Mouse (Mus musculus): ENCODE data around the gene Cdca3. TPM values are rescaled to one million over a fixed set of nuclear protein-coding genes. Genes with fewer than 3 reads are reported as not detected.
"Not testable (repeated sequence)": the region's sequence is repeated elsewhere in the genome, so short reads cannot be mapped to it uniquely, and the experiment has no call there.

The Cdca3 gene
- 240 and 258 TPM in 2 replicates for polyA plus RNA-seq (2015; fragmentation: Nextera tagmentation; extraction: Ambion mirVana)

DNA sequence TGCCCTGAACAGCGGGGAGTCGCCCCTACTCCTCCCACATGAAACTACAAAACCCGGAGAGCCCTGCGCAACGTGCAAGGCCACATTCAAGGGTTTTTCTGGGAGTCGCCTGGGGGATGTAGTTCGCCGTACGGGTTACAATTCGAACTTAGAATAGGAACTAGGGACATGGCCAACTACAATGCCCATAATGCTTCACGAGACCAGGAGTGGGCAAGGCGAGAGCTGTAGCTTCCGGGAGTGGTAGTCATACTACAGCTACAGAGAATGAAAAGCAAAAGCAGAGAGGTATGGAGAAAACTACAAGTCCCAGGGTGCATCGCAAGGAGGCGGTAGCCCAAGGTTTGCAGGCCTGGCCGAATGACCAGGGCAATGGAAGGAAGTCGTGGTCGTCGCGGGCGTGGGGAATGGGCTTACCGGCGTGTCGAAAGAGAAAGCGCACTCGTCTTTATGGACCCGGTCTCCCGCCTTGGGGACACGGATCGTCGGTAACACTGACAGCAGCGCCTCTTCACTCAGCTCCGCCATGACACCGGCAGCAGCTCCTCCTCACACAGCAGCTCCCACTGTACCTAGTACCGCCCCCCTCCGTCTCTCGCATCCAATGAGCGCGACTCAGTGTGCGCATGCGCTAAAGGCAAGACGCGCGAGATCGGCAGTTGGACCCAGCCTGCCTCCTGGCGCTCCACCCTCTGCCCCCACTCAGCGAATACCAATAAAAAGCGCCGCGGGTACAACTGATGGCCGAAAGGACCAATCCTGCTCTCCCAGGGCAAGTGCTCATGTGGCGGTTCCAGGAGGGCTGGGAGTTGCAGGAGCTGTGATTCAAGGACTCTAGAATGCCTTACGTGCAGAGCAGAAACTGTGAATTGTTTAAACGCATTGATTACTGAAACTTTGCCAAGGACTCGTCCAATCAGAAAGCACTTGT is at the start of gene Cdca3, which contains the start of gene Usp5:
Gene Cdca3, plus strand, starts transcription at position 680 of the 931 bp plus-strand sequence.
Gene Usp5, minus strand, starts transcription at position 617 of the 931 bp plus-strand sequence.
- peak; percentile 100 for DNase-seq (ENCODE audit: low spot score)

DNA sequence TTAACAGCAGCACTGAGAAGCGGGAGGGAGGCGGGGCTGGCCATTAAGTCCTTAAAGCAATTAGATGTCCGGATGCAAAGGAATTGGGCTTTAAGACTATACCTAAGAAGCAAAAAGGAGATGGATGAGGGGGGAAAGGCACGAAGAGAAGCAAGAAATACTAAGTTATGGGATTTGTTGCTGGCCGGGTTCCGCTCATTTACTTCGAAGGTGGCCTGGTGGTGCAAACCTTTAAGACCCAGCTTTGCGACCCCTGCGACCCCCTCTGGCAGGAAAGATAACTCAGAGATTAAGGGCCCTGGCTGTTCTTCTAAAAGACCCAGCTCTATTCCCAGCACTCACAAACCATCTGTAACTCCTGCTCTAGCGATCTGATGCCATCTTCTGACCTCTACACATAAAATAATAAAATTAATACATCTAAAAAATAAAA is 49.3 kb upstream of the Cdca3 start:
- DNase-seq (ENCODE audit: low spot score), result no peak

DNA sequence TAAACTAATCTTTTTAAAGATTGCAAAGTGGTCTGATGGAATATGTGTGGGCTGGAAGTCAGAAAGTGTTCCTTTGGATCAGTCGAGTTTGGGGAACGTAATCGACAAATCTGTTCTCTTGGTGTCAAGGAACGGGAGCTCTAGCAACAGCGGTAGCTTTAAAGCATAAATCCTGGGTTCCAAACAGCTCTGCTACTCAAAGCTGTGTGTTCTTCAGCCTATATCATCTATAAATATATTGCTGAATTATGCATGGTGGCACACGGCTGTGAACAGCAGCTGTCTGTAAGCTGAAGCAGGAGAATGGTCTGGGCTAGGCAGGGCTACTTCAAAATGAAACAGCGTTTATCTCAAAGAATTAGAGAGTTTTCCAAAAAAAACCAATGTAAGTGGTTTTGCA is 48.4 kb upstream of the Cdca3 start:
- no peak for DNase-seq (ENCODE audit: low spot score)

GRCm38 (mm10) chr6:124782436-124782835 is 46.9 kb upstream of the Cdca3 start:
- peak; percentile 40 for DNase-seq (ENCODE audit: low spot score)

DNA sequence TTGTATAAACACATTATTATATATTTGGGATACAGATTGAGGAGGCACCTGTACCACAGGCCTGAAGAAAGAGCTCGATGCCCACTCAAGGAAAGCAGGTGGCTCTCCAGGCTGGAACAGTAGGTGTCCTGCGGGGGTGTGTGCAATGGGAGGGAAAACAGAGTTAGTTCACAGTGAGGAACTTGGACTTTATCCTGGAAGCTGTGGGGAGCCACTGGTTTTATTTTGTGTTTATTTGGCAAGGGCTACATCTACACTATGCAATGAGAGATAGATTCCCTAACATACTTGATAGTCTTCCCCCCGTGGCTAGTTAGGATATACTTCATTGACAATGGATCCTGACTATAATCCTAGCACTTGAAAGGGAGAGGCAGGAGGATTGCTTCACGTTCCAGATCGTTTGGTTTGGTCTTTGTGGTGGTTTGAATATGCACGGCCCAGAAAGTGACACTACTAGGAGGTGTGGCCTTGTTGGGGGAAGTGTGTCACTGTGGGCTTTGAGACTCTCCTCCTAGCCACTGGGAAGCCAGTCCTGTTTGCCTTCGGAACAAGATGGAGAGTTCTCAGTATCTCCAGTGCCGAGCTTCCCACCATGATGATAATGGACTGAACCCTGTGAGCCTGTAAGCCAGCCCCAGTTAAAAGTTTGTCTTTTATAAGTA is 42.5 kb upstream of the Cdca3 start:
- no peak for DNase-seq (ENCODE audit: low spot score)

DNA sequence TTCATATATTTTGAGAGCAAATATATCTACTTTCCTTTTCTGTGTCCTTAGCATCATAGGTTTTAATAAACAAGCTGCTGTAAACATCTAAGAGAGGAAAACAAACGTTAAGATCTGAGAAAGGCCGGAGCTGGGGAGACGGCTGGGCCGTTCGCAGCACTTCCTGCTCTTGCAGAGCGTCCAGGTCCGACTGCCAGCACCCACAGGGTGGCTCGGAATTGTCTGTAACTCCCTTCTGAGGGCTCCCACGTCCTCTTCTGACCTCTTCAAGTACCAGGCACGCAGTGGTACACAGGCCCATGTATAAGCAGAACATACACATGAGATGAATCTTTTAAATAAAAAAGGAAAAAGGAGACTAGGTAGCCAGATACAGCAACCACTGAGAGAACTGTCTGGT is 41.6 kb upstream of the Cdca3 start:
- no peak for DNase-seq (ENCODE audit: low spot score)

GRCm38 (mm10) chr6:124789519-124789918 is 39.8 kb upstream of the Cdca3 start:
- no peak for DNase-seq (ENCODE audit: low spot score)

DNA sequence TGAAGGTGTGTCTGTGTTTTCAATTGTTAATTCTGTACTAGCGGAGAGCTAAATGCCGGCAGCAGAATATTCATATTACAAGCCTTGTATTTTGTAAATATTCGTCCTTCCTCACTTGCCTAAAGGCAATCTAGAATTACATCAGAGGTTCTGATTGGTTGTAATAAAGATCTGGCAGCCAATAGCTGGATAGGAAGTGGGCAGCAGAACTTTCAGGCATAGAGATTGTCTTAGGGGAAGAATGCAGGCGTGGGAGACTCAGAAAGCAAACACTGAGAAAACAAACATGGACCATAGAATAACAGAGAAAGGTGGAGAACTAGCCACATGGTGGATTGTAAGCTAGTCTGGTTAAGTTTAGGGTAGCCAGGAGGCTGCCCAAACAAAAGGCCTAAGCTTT is 39.2 kb upstream of the Cdca3 start:
- DNase-seq (ENCODE audit: low spot score), result no peak

DNA sequence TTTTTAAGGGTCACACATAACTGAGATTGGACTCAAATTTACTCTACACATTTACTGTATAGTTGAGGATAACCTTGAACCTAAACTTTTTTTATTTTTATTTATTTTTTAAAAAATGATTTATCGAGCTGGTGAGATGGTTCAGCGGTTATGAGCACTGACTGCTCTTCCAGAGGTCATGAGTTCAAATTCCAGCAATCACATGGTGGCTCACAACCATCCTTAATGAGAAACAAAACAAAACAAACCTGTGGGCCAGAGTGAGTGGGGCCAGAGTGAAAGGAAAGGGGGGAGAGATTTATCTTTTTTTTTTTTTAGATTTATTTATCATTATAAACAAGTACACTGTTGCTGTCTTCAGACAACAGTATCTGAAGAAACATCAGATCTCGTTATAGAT is 37.4 kb upstream of the Cdca3 start:
- DNase-seq (ENCODE audit: low spot score), result no peak

GRCm38 (mm10) chr6:124795781-124796180 is 33.6 kb upstream of the Cdca3 start:
- no peak for DNase-seq (ENCODE audit: low spot score)

- DNase-seq (ENCODE audit: low spot score), result no peak
Measured at GRCm38 (mm10) chr6:124796200-124796599, 33.1 kb upstream of the Cdca3 start.

DNA sequence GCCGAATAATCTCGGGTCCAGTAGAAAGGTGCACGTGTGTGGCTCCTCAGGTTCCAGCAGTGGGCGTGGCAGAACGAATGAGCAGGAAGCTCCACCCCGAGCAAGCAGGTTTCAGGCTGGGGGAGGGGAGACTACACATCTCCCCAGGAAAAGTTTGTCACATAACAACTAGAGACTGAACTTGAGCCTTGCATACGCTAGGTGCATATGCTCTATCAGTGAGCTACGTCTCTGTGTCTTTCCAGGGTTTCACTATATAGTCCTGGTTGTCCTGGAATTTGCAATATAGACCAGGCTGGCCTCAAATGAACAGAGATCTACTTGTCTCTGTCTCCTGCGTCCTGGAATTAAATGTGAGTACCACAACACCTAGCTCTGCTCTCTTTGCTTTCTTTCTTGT is 26.9 kb upstream of the Cdca3 start:
- peak; percentile 42 for DNase-seq (ENCODE audit: low spot score)

GRCm38 (mm10) chr6:124803061-124803460 is 26.3 kb upstream of the Cdca3 start:
- DNase-seq (ENCODE audit: low spot score), result no peak

- not testable (repeated sequence) for DNase-seq (ENCODE audit: low spot score)
Measured at GRCm38 (mm10) chr6:124803691-124804090, 25.7 kb upstream of the Cdca3 start.

GRCm38 (mm10) chr6:124804341-124804740 is 25.0 kb upstream of the Cdca3 start:
- no peak for DNase-seq (ENCODE audit: low spot score)

DNA sequence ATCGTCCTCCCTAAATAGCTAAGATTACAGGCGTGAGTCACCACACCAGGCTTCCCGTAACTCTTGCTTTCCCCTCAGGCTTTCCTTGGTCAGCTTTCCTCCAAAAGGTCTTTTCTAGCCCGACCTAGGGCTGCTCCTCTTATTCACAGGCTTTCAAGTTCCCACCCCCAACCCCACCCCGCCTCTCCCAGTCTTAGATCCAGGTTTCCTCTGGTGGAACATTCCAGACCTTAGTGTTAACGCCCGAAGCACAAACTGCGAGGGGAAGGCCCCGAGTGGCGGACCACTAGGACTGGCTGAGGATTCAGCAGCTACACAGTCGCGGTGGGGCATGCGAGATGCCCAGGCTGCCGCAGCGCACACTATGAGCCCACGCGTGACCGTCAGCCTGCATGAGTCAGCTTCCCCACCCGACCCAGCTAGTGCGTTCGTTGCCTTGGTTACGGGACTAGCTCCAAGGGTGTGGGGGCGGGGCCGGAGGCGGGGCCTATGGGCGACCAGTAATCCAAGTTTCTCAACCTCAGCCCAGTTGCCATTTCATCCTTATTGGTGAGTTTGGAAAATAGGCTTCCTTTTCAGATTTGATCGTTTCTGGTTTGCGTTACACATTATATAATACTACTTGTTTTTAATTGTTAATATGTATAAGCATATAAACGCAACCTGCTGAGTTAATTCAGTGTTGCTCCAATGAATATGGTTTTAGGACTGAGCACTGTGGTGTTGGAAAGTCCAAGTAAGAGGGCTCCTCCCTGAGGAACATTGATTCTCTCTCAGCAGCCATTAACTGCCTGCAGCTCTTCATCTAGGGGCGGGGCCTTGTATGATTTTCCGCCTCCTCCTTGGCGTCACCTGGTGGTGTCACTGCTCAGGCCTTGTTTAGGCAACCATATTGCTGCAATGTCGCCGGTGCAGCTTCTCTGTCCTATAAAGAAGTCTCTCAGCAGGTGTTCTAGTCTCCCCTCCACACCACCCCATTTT is 23.7 kb upstream of the Cdca3 start:
- DNase-seq (ENCODE audit: low spot score), result peak; percentile 83

- no peak for DNase-seq (ENCODE audit: low spot score)
Measured at GRCm38 (mm10) chr6:124806446-124807140, 22.8 kb upstream of the Cdca3 start.

DNA sequence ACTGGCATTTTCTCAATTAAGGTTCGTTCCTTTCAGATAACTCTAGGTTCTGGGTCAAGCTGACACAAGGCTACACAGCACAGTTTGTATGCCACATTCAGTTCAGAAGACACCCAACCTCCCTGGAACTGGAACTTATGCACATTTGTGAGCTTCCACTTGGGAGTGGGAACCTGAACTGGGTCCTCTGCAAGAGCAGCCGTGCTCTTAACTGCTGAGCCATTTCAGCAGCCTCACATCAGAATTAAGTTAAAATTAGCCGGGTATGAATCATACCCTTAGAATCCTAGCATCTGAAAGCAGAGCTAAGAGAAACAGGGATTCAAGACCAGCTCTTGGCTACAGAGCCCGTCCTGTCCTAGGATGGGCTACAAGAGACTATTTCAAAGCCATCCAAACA is 22.0 kb upstream of the Cdca3 start:
- no peak for DNase-seq (ENCODE audit: low spot score)

GRCm38 (mm10) chr6:124807986-124808357 is 21.4 kb upstream of the Cdca3 start:
- no peak for DNase-seq (ENCODE audit: low spot score)

GRCm38 (mm10) chr6:124808358-124809012 is 20.9 kb upstream of the Cdca3 start, which contains the start of gene Spsb2:
Gene Spsb2 (plus strand): TSS chr6:124808661.
- peak; percentile 38 for DNase-seq (ENCODE audit: low spot score)

Data from thymus, postnatal 0 days (tissue).